9 mouse cellular contexts compared by ENCODE assay signal in genomic region chr9:71591938-71592548, GRCm38 (mm10). TPM values are rescaled to one million over a fixed set of nuclear protein-coding genes. Genes with fewer than 3 reads are reported as not detected.
DNase-seq lines count a peak whose midpoint lies in the region; ATAC-seq and TF ChIP-seq lines count a peak whose summit lies in the region.
"Had no signal": no experiment of that assay in that cellular context is flagged by ENCODE, and none has a peak within 500 bp of the region (broad histone marks: within the 10 kb centered on the region; RNA-seq: fewer than 3 reads in every experiment).

Gene Myzap, minus strand, starts transcription at chr9:71592360.

- TF ChIP-seq POLR2A in olfactory bulb, adult 2 months (IDR thresholded peaks at IDR 0.05; ENCODE audit: insufficient read depth, low read depth, low read length) = no peak
- TF ChIP-seq POLR2A in thymus, adult 2 months (IDR thresholded peaks at IDR 0.05; ENCODE audit: control insufficient read depth, extremely low read depth, insufficient read depth, low read length, poor library complexity) = peak; percentile 69

- peak within 1 kb of the TSS; percentile 68 for H3K9ac ChIP-seq in forebrain, embryonic 14.5 days (ENCODE audit: low read length)
- H3K9ac ChIP-seq in lung, embryonic 14.5 days = peak within 1 kb of the TSS; percentile 64

- H3K36me3 ChIP-seq in E14TG2a.4 (ENCODE audit: insufficient read depth, low read length) = no peaks in the 10 kb centered on the region
- no peaks in the 10 kb centered on the region for H3K36me3 ChIP-seq in forebrain, embryonic 14.5 days (ENCODE audit: control insufficient read depth, insufficient read depth, low read length)
- no peaks in the 10 kb centered on the region for H3K36me3 ChIP-seq in lung, embryonic 14.5 days (ENCODE audit: insufficient read depth)
- no peaks in the 10 kb centered on the region for H3K36me3 ChIP-seq in thymus, adult 2 months (ENCODE audit: control insufficient read depth, insufficient read depth, low read length)

- peak within 1 kb of the TSS; percentile 80 for H3K4me2 ChIP-seq in forebrain, embryonic 14.5 days (ENCODE audit: low read length)
- peak within 1 kb of the TSS; percentile 92 for H3K4me2 ChIP-seq in lung, embryonic 14.5 days

- intact Hi-C loops in heart, postnatal 10 days (cut with DNase I) = loop anchor here (2.0 kb wide), 1 partner anchor 21 kb away; no protein-coding TSS in a partner anchor

- H3K4me1 ChIP-seq in E14TG2a.4 (replicated peaks; ENCODE audit: low read depth, low read length) = peaks cover 11% of the 10 kb centered on the region
- no peaks in the 10 kb centered on the region for H3K4me1 ChIP-seq in forebrain, embryonic 14.5 days (ENCODE audit: control insufficient read depth, insufficient read depth, low read length)
- H3K4me1 ChIP-seq in lung, embryonic 14.5 days (ENCODE audit: insufficient read depth) = peaks cover 12% of the 10 kb centered on the region
- H3K4me1 ChIP-seq in olfactory bulb, adult 2 months (ENCODE audit: control insufficient read depth, insufficient read depth, low read length) = 0 out of 2 replicates have a peak, but pooled peaks cover 9% of the 10 kb centered on the region
- H3K4me1 ChIP-seq in thymus, adult 2 months (replicated peaks; ENCODE audit: control insufficient read depth, insufficient read depth, low read length) = peaks cover 32% of the 10 kb centered on the region

- H3K27ac ChIP-seq in forebrain, embryonic 14.5 days (ENCODE audit: low read depth, low read length) = no peak within 1 kb of the TSS
- H3K27ac ChIP-seq in lung, embryonic 14.5 days (ENCODE audit: low read depth) = peak within 1 kb of the TSS; percentile 42; the same call in 1 of the 2 replicates
- H3K27ac ChIP-seq in olfactory bulb, adult 2 months (ENCODE audit: insufficient read depth, low read depth, low read length) = no peak within 1 kb of the TSS
- H3K27ac ChIP-seq in thymus, adult 2 months (ENCODE audit: control insufficient read depth, insufficient read depth, low read length) = no peak within 1 kb of the TSS
- H3K27ac ChIP-seq: macrophage had no signal

- no peak for TF ChIP-seq CTCF in E14TG2a.4 (conservative IDR thresholded peaks at IDR 0.05; ENCODE audit: low read length)
- TF ChIP-seq CTCF in lung, embryonic 14.5 days (IDR thresholded peaks at IDR 0.05; ENCODE audit: low read depth) = no peak
- no peak for TF ChIP-seq CTCF in olfactory bulb, adult 2 months (IDR thresholded peaks at IDR 0.05; ENCODE audit: insufficient read depth, low read depth, low read length)
- no peak for TF ChIP-seq CTCF in thymus, adult 2 months (IDR thresholded peaks at IDR 0.05; ENCODE audit: borderline replicate concordance, control insufficient read depth, extremely low read depth, insufficient read depth, low read length, poor library complexity)

- H3K9me3 ChIP-seq in E14TG2a.4 (ENCODE audit: low read length) = no peaks in the 10 kb centered on the region
- no peaks in the 10 kb centered on the region for H3K9me3 ChIP-seq in forebrain, embryonic 14.5 days (replicated peaks; ENCODE audit: control insufficient read depth, low read length)
- no peaks in the 10 kb centered on the region for H3K9me3 ChIP-seq in lung, embryonic 14.5 days (ENCODE audit: low read depth, low read length)

- H3K4me3 ChIP-seq in E14TG2a.4 (replicated peaks; ENCODE audit: low read length) = peak within 1 kb of the TSS; percentile 80
- peak within 1 kb of the TSS; percentile 50 for H3K4me3 ChIP-seq in forebrain, embryonic 14.5 days (ENCODE audit: low read depth, low read length)
- peak within 1 kb of the TSS; percentile 61 for H3K4me3 ChIP-seq in lung, embryonic 14.5 days (ENCODE audit: low read depth, low read length)
- peak within 1 kb of the TSS; percentile 41 for H3K4me3 ChIP-seq in olfactory bulb, adult 2 months (ENCODE audit: insufficient read depth, low read depth, low read length)
- H3K4me3 ChIP-seq in thymus, adult 2 months (ENCODE audit: control insufficient read depth, insufficient read depth, low read length) = peak within 1 kb of the TSS; percentile 72

- peak; percentile 70 for DNase-seq in c-Kit-positive CD71-positive TER-119-positive erythroid progenitor cells, embryonic 14.5 days (ENCODE audit: low spot score)
- DNase-seq in forebrain, embryonic 14.5 days (ENCODE audit: low spot score) = peak; percentile 84
- peak; percentile 96 to 97 for DNase-seq in heart, postnatal 10 days
- no peak for DNase-seq in large intestine, adult 2 months (ENCODE audit: low read depth, low spot score)
- peak; percentile 91 for DNase-seq in lung, embryonic 14.5 days
- DNase-seq in thymus, adult 2 months = peak; percentile 98

- peaks cover 38% of the 10 kb centered on the region for H3K27me3 ChIP-seq in E14TG2a.4 (ENCODE audit: insufficient read depth, low read length)
- no peaks in the 10 kb centered on the region for H3K27me3 ChIP-seq in forebrain, embryonic 14.5 days (replicated peaks; ENCODE audit: control insufficient read depth, insufficient read depth, low read length)
- H3K27me3 ChIP-seq in lung, embryonic 14.5 days (ENCODE audit: insufficient read depth, low read length) = no peaks in the 10 kb centered on the region
- H3K27me3 ChIP-seq in thymus, adult 2 months (ENCODE audit: control insufficient read depth, insufficient read depth, low read length) = no peaks in the 10 kb centered on the region

- ATAC-seq in forebrain, embryonic 14.5 days = peak; percentile 96
- peak; percentile 96 for ATAC-seq in lung, embryonic 14.5 days (ENCODE audit: insufficient read depth)

- WGBS in forebrain, embryonic 14.5 days = 2% methylated on average over 29 of the region's 29 CpGs
- WGBS in large intestine, adult 2 months = 3% methylated on average over 29 of the region's 29 CpGs
- under 1% methylated on average over 28 of the region's 29 CpGs for WGBS in lung, embryonic 14.5 days
- WGBS in olfactory bulb, adult 2 months = 3% methylated on average over 29 of the region's 29 CpGs
- WGBS in thymus, adult 2 months = 3% methylated on average over 29 of the region's 29 CpGs

RNA-seq across cellular contexts. Expression of gene Myzap, which starts in this region (rescaled TPM):
- polyA plus RNA-seq in forebrain, embryonic 14.5 days (2014; fragmentation: Nextera tagmentation; extraction: Ambion mirVana) = 2.6 and 3.4 TPM in 2 replicates
- total RNA-seq in heart, postnatal 10 days (2021) = 100 to 1,000 TPM; 325 to 374 TPM
- 11.5 and 21.3 TPM in 2 replicates for polyA plus RNA-seq in large intestine, adult 2 months (2012; rRNA removed)
- 39.0 and 44.4 TPM in 2 replicates for polyA plus RNA-seq in lung, embryonic 14.5 days (2014; fragmentation: Nextera tagmentation; extraction: Ambion mirVana)
- not detected in 2 replicates for polyA plus RNA-seq in olfactory bulb, adult 2 months (2012; ENCODE audit: insufficient read depth, insufficient read length, low replicate concordance, missing spikeins)
- polyA plus RNA-seq in thymus, adult 2 months (2012; rRNA removed) = 4.3 and 9.6 TPM in 2 replicates
- polyA plus RNA-seq: macrophage had no signal
